Mouse (Mus musculus): ENCODE data around the gene Retreg2.

GRCm38 (mm10) chr1:75136293-75136692 is 6.3 kb upstream of the Retreg2 start:
- TF ChIP-seq CTCF (IDR thresholded peaks at IDR 0.05; ENCODE audit: low read depth, low read length) (no peak), POLR2A (IDR thresholded peaks at IDR 0.05; ENCODE audit: insufficient read depth, low read length) (no peak), EP300 (IDR thresholded peaks at IDR 0.05; ENCODE audit: insufficient read depth, low read depth, low read length) (no peak)
